Mouse (Mus musculus): ENCODE measurements around the gene Cacna1a. TPM values are rescaled to one million over a fixed set of nuclear protein-coding genes. Genes with fewer than 3 reads are reported as not detected.

Cacna1a gene
- polyA plus RNA-seq, 1 experiment from 2014 or later, result 6.6 TPM

DNA sequence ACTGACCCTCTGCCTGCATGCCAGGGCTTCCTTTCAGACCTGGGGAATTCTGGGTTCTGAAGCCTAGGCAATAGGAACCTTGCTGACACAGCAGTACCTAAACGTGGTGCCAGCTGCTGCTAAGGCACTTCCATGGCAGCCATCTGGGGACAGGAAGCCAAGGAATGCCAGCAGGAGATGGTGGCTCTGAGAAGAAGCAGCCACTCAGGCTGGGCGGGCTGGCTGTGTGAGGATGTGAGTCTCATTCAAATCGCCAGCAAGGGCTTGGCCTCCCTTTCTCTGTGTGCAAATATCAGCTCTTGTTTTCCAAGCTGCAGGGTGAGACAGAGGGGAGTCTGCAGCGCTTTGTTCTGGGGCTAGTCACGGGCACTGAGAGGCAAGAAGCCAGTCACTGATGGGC lies 71.0 kb downstream of the Cacna1a start:
- Histone ChIP-seq H3K36me3 (ENCODE audit: insufficient read depth, low read length) (no peaks in the 10 kb centered on the region), H3K27me3 (ENCODE audit: insufficient read depth, low read length) (no peaks in the 10 kb centered on the region), H3K4me3 (replicated peaks; ENCODE audit: low read depth, low read length) (no peak overlapping the region), H3K9ac (ENCODE audit: low read depth, low read length) (no peak overlapping the region), H3K4me1 (replicated peaks; ENCODE audit: insufficient read depth, low read length) (no peaks in the 10 kb centered on the region), H3K9me3 (replicated peaks; ENCODE audit: low read length) (no peaks in the 10 kb centered on the region), H3K27ac (no peak overlapping the region), H3K4me2 (ENCODE audit: low read length) (no peak overlapping the region)
- DNase-seq (ENCODE audit: low spot score) (no peak), ATAC-seq (replicated peaks; ENCODE audit: low FRiP score, low read depth) (no peak)
- no peak for TF ChIP-seq CTCF (IDR thresholded peaks at IDR 0.05; ENCODE audit: low read depth)
- WGBS, result 38% methylated on average over 5 of the region's 5 CpGs

DNA sequence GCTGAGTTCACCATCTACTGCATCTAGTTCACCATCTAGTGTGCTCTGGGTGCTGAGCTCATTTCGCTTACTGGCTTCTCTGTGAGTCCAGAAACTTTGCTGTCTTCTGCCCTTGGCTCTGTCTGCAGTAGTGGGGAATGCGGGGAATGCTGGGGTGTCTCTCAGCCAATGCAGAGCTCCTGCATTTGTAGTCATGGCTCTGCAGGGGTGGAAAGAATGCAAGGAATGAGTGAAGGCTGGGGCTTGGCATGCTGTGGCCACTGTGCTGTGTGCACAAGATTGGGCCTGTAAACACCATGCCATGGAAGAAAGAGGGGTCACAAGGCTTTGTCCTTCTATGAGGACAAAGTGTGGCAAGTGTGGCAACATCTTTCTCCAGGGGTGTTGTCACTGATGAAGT lies 72.5 kb downstream of the Cacna1a start:
- H3K9ac ChIP-seq (ENCODE audit: low read depth, low read length), result no peak overlapping the region
- H3K9me3 ChIP-seq (replicated peaks; ENCODE audit: low read length), result no peaks in the 10 kb centered on the region
- ATAC-seq (replicated peaks; ENCODE audit: low FRiP score, low read depth), result no peak
- DNase-seq (ENCODE audit: low spot score), result no peak
- H3K36me3 ChIP-seq (ENCODE audit: insufficient read depth, low read length), result no peaks in the 10 kb centered on the region
- no peak overlapping the region for H3K27ac ChIP-seq
- no peak overlapping the region for H3K4me3 ChIP-seq (replicated peaks; ENCODE audit: low read depth, low read length)
- 74% methylated on average over 2 of the region's 2 CpGs for WGBS
- no peaks in the 10 kb centered on the region for H3K4me1 ChIP-seq (replicated peaks; ENCODE audit: insufficient read depth, low read length)
- H3K4me2 ChIP-seq (ENCODE audit: low read length), result no peak overlapping the region
- TF ChIP-seq CTCF (IDR thresholded peaks at IDR 0.05; ENCODE audit: low read depth), result no peak
- H3K27me3 ChIP-seq (ENCODE audit: insufficient read depth, low read length), result no peaks in the 10 kb centered on the region

- no peak for TF ChIP-seq CTCF (IDR thresholded peaks at IDR 0.05; ENCODE audit: low read depth)
- WGBS, result 86% methylated on average over 1 of the region's 1 CpGs
- Histone ChIP-seq H3K27ac (no peak overlapping the region), H3K4me1 (replicated peaks; ENCODE audit: insufficient read depth, low read length) (no peaks in the 10 kb centered on the region), H3K36me3 (ENCODE audit: insufficient read depth, low read length) (no peaks in the 10 kb centered on the region), H3K9ac (ENCODE audit: low read depth, low read length) (no peak overlapping the region), H3K4me2 (ENCODE audit: low read length) (no peak overlapping the region), H3K9me3 (replicated peaks; ENCODE audit: low read length) (no peaks in the 10 kb centered on the region), H3K27me3 (ENCODE audit: insufficient read depth, low read length) (no peaks in the 10 kb centered on the region), H3K4me3 (replicated peaks; ENCODE audit: low read depth, low read length) (no peak overlapping the region)
- no peak for DNase-seq (ENCODE audit: low spot score)
- no peak for ATAC-seq (replicated peaks; ENCODE audit: low FRiP score, low read depth)
These were observed 78.7 kb downstream of the Cacna1a start for GRCm38 (mm10) chr8:84466932-84467331.

- TF ChIP-seq CTCF (IDR thresholded peaks at IDR 0.05; ENCODE audit: low read depth), result no peak
- 80% methylated on average over 4 of the region's 4 CpGs for WGBS
- H3K27ac ChIP-seq, result no peak overlapping the region
- H3K9ac ChIP-seq (ENCODE audit: low read depth, low read length), result no peak overlapping the region
- H3K4me1 ChIP-seq (replicated peaks; ENCODE audit: insufficient read depth, low read length), result no peaks in the 10 kb centered on the region
- no peak overlapping the region for H3K4me2 ChIP-seq (ENCODE audit: low read length)
- no peaks in the 10 kb centered on the region for H3K27me3 ChIP-seq (ENCODE audit: insufficient read depth, low read length)
- ATAC-seq (replicated peaks; ENCODE audit: low FRiP score, low read depth) (no peak), DNase-seq (ENCODE audit: low spot score) (no peak)
- H3K36me3 ChIP-seq (ENCODE audit: insufficient read depth, low read length), result no peaks in the 10 kb centered on the region
- no peaks in the 10 kb centered on the region for H3K9me3 ChIP-seq (replicated peaks; ENCODE audit: low read length)
- no peak overlapping the region for H3K4me3 ChIP-seq (replicated peaks; ENCODE audit: low read depth, low read length)
These were observed 80.8 kb downstream of the Cacna1a start for GRCm38 (mm10) chr8:84469076-84469475.

DNA sequence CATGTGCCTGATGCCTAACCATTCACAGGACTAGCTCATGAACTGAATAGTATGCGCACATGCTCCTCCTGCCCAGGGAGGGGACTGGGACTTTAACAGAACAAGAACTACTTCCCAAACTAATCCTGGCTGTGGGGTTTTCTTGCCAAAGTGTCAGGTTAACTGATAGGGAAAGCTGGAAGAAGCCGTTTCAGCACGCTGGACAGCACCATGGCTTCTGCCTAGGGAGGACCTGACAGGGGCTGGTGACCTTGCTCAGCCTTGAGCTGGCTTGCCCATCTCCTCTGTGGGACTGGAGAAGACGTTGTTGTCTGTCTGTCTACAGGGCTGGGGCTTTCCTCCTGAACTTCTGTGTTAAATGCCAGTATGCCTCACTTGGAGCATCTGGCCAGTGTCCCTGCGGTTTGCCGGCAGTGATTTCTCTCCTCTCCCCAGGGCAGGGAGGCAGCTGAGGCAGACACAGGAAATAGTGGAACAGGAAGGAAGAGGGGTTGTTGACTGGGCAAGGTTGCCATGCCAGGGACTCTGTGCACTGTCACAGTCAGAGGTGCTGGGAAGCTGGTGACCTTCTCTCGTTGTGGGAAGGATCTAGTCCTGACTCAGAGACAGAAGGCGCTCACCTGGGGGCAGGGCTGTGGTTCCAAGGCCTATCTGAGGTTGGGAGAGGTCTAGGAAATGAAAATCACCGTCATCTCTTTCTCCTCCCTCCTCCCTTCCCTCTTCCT lies 83.2 kb downstream of the Cacna1a start:
- Histone ChIP-seq H3K4me1 (replicated peaks; ENCODE audit: insufficient read depth, low read length) (no peaks in the 10 kb centered on the region), H3K9ac (ENCODE audit: low read depth, low read length) (no peak overlapping the region), H3K4me3 (replicated peaks; ENCODE audit: low read depth, low read length) (no peak overlapping the region), H3K27ac (no peak overlapping the region), H3K4me2 (ENCODE audit: low read length) (no peak overlapping the region), H3K9me3 (replicated peaks; ENCODE audit: low read length) (no peaks in the 10 kb centered on the region), H3K36me3 (ENCODE audit: insufficient read depth, low read length) (no peaks in the 10 kb centered on the region), H3K27me3 (ENCODE audit: insufficient read depth, low read length) (no peaks in the 10 kb centered on the region)
- ATAC-seq (replicated peaks; ENCODE audit: low FRiP score, low read depth) (no peak), DNase-seq (ENCODE audit: low spot score) (peak; percentile 80)
- WGBS, result 49% methylated on average over 9 of the region's 9 CpGs
- TF ChIP-seq CTCF (IDR thresholded peaks at IDR 0.05; ENCODE audit: low read depth), result no peak

- H3K27me3 ChIP-seq (ENCODE audit: insufficient read depth, low read length), result no peaks in the 10 kb centered on the region
- 90% methylated on average over 1 of the region's 1 CpGs for WGBS
- H3K4me1 ChIP-seq (replicated peaks; ENCODE audit: insufficient read depth, low read length), result no peaks in the 10 kb centered on the region
- ATAC-seq (replicated peaks; ENCODE audit: low FRiP score, low read depth) (no peak), DNase-seq (ENCODE audit: low spot score) (no peak)
- no peaks in the 10 kb centered on the region for H3K36me3 ChIP-seq (ENCODE audit: insufficient read depth, low read length)
- no peaks in the 10 kb centered on the region for H3K9me3 ChIP-seq (replicated peaks; ENCODE audit: low read length)
- H3K9ac ChIP-seq (ENCODE audit: low read depth, low read length), result no peak overlapping the region
- H3K4me3 ChIP-seq (replicated peaks; ENCODE audit: low read depth, low read length), result no peak overlapping the region
- H3K27ac ChIP-seq, result no peak overlapping the region
- TF ChIP-seq CTCF (IDR thresholded peaks at IDR 0.05; ENCODE audit: low read depth), result no peak; the same call in 1 of the 2 replicates
- no peak overlapping the region for H3K4me2 ChIP-seq (ENCODE audit: low read length)
These were observed 86.2 kb downstream of the Cacna1a start for GRCm38 (mm10) chr8:84474456-84474855.

DNA sequence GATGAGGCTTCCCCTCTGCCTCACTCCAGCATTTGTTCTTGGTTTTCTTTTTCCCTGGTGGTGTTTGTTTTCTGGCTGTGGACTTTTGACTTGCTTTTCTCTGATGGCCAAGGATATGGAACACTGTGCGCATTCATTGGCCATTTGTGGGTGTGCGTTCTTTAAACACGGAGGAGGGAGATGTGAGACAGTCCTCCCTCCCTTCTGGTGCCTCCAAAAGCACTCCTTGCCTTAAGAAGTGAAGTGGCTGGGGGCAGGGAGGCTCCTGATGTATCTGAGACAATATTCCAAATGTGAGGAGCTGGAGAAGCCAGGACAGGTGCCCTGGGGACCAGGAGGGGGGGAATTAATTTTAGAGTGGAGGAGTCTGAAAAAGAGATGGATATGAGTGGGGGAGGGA lies 89.1 kb downstream of the Cacna1a start:
- no peak for TF ChIP-seq CTCF (IDR thresholded peaks at IDR 0.05; ENCODE audit: low read depth)
- no peak for DNase-seq (ENCODE audit: low spot score)
- no peaks in the 10 kb centered on the region for H3K36me3 ChIP-seq (ENCODE audit: insufficient read depth, low read length)
- H3K27ac ChIP-seq, result no peak overlapping the region
- H3K4me3 ChIP-seq (replicated peaks; ENCODE audit: low read depth, low read length), result no peak overlapping the region
- H3K27me3 ChIP-seq (ENCODE audit: insufficient read depth, low read length), result no peaks in the 10 kb centered on the region
- no peak for ATAC-seq (replicated peaks; ENCODE audit: low FRiP score, low read depth)
- no peak overlapping the region for H3K9ac ChIP-seq (ENCODE audit: low read depth, low read length)
- H3K9me3 ChIP-seq (replicated peaks; ENCODE audit: low read length), result no peaks in the 10 kb centered on the region
- H3K4me2 ChIP-seq (ENCODE audit: low read length), result no peak overlapping the region
- no peaks in the 10 kb centered on the region for H3K4me1 ChIP-seq (replicated peaks; ENCODE audit: insufficient read depth, low read length)
- WGBS, result 68% methylated on average over 3 of the region's 3 CpGs
